Mouse (Mus musculus): ENCODE results near the gene Strip2.

Strip2 gene

DNA sequence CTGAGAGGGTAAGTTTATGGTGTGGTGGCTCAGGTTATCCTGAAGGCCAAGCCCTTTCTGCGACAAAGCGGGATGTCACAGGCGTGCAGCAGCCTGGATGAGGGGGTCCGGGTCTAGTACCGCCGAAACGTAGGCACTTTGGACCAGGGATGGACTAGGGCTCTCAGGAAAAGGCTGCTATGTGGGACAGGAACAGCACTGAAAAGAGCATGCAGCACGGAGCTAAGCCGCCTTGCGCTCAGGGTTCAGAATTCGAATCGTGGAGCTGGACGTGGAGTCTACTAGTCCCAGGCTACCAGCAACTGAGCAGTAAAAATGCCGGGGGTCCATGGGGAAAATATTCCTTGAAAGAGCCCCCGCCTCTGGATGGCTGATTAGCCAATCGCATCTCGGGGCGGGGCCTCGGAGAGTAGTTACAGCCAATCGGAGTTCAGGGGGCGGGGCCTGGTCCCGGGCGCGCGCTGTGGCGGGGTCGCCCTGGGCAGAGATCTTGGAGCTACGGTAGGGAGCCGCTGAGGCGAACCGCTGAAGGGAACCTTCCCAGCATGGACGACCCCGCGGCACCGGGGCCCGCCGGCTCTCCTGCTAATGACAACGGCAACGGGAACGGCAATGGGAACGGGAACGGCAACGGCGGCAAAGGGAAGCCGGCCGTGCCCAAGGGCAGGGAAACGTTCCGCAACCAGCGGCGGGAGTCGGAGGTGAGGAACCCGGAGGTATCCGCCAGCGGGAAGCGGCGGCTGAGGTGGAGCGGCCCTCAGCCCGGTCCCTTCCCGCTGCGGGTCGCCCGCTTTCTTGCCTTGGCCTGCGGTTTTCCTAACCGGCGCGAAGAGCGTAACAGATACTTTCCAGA lies at the start of gene Strip2:
TSS of gene Strip2 (plus strand) at position 483 of the 853 bp plus-strand sequence.
- in situ Hi-C loops (cut with MboI): no loop called here

DNA sequence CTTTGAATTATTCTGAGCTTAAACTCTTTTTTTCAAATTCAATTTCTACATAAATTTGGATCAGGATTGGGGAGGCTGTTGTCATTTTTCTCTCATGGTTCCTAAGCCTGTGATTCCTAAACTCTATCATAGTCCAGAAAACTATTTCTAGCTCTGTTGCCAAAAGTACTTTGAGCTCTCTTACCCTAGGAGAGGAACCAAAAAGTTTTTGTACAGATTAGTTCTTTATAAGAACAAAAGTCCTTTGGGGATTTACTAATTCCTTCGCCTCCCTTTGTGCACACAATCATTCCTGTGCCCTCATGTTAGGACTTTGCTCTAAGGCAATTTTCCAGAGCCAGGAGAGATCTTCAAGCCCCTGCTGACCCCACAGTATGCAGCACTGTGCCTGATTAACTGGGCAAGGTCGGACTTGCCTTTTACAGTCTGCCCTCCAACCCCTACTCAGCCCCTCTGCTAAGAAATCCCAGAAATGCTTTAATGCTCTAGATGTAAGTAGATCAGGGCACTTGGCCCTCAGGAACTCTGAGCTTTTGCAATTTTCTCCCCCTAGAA lies 48.4 kb upstream of the Strip2 start:
- in situ Hi-C loops (cut with MboI): no loop called here

GRCm38 (mm10) chr6:29873654-29874053 lies 43.2 kb upstream of the Strip2 start:
- in situ Hi-C loops (cut with MboI): no loop called here

DNA sequence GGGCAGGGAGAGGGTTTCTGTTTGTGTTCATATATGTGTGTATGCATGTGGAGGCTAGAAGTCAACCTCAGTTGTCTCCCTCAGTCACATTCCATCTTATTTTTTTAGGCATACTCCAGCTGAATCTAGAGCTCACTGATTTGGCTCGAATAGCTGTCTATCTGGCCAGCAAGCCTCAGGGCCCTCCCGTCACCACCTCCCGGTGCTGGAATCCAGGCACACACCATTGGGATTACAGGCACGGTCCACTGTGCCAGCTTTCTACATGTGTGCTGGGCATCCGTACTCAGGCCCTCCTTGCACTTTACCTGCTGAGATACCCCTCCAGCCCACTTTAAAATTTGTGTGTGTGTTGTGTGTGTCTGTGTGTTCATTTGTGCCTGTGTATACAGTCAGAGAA lies 41.2 kb upstream of the Strip2 start:
- in situ Hi-C loops (cut with MboI): no loop called here

- in situ Hi-C loops (cut with MboI): no loop called here
These were observed 40.0 kb upstream of the Strip2 start for GRCm38 (mm10) chr6:29876782-29877181.

DNA sequence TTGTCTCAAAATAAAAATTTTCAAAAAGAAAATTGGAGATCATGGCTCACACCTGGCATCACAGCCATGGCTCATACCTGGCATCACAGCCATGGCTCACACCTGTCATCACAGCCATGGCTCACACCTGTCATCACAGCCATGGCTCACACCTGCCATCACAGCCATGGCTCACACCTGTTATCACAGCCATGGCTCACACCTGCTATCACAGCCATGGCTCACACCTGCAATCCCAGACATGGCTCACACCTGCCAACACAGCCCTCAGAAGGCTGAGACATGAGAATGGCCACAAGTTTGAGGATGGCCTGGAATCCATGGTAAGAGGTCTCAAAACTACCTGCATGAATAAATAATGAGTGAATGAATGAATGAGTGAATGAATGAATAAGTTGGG lies 37.2 kb upstream of the Strip2 start:
- in situ Hi-C loops (cut with MboI): no loop called here

- in situ Hi-C loops (cut with MboI): no loop called here
These were observed 36.0 kb upstream of the Strip2 start for GRCm38 (mm10) chr6:29880796-29881195.

DNA sequence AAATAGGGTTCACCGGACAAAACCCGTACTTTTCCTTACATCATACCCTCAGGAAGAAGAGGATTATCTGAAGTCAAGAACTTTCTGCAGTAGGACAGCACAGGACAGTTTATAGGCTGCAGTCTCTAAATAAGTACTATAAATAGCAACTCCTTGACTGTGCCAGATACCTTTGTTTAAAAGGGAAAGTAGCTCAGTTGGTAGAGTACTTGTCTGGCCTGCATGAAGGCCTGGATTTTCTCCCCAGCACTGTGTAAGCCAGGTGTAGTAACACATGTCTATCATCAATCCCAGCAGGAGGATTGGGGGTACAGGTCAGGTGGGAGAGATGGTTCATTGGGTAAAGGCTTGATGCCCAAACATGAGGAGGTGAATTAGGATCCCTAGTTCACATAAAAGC lies 34.9 kb upstream of the Strip2 start:
- in situ Hi-C loops (cut with MboI): no loop called here

DNA sequence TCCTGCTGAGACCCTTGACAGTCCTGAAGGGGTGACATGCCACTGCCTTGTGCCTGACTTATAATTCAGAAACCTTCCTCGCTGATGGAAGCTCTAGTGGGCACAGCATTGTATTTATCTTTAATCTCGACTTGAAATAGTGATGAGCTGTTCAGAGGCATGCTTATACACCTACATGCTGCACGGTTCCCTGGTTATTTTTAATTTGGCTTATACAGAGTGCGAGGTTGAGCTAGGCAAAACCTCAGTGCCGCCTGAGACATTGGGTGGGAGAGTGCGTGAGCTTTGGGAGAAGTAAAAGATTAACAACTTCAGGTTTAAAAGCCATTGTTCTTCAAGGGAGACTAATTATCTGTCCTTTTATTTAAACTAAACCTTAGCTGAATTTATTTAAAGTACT lies 33.9 kb upstream of the Strip2 start:
- in situ Hi-C loops (cut with MboI): no loop called here

DNA sequence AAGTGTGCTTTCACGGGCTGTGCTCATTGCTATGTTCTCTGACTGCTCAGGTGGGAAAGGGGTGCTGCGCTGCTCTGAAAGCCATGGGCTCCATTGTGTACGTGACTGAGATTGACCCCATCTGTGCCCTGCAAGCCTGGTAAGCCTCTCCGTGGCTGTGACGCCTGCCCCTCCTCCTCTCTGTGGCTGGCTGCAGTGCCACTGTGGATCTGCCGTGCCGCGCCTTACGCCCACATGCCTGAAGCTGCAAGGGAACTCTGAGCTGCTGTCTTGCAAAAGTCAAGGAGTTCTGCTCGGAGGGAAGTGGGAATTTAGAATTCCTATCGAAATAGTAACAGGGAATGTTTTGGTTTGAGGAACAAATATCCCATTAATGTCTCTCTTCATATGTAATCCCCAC lies 25.7 kb upstream of the Strip2 start:
- in situ Hi-C loops (cut with MboI): no loop called here

- in situ Hi-C loops (cut with MboI): no loop called here
These were observed 19.8 kb upstream of the Strip2 start for GRCm38 (mm10) chr6:29896976-29897375.

DNA sequence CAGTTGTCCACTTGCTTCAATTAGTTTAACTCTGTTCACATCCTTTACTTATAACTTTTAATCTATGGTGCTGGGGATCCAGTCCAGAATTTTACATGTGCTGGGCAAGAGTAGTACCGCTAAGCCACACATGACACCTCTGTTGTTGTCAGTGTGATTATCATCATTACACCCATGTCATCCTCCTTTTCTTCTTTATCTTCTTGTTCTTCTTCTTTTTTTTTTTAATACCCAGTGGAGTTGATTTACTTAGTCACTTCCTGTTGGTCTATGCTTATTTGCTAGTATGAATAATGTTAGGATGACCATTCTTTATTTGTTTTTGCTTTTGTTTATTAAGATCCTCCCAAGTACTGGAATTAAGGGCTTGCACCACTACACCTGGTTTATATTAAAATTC lies 15.4 kb upstream of the Strip2 start:
- in situ Hi-C loops (cut with MboI): no loop called here

DNA sequence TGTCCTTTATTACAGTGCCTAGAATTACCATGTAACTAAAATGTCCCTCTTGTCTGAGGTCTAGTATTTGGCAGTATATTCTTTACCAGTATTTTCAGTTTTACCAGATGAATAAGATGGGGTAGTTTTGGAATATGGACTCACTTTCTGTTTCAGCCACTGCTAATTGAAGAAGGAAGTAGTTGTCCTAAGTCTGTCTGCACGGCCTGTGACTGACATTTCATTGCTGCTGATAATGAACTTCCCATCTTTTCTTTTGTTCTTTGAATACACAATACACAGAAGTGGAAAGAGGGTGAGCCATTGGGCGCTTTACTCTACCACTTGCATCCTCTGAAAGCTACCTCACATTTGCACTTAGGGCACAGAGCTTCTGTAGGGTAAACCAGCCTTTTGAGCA lies 14.6 kb upstream of the Strip2 start:
- in situ Hi-C loops (cut with MboI): no loop called here

DNA sequence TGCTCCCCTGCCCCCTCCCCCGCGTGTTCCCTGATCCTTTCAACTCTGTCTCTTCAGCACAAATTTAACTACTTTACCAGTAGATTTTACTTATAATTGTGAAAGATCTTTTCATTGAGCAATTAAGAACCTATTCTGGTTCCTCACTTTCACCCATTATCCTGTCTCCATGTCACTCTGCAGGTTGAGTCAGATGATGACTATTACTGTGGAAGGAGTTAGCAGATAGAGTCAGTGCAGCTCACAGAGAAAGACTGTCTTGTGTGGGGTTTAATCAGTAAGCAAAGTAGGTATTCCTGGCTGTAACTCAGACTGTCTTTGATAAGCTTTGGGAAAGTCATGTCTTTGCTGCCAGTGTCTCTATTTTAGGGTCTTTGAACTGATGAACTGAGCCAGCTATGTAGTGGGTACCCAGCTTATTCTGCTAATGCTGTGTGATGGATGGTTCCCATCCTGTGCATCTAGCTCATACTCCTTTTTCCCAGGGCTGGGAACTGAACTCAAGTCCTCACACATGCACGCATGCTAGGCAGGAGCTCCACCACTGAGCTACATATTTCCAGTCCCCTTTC lies 13.4 kb upstream of the Strip2 start:
- in situ Hi-C loops (cut with MboI): no loop called here

GRCm38 (mm10) chr6:29904281-29904680 lies 12.5 kb upstream of the Strip2 start:
- in situ Hi-C loops (cut with MboI): no loop called here

- in situ Hi-C loops (cut with MboI): no loop called here
These were observed 6.2 kb upstream of the Strip2 start for GRCm38 (mm10) chr6:29910631-29911030.

DNA sequence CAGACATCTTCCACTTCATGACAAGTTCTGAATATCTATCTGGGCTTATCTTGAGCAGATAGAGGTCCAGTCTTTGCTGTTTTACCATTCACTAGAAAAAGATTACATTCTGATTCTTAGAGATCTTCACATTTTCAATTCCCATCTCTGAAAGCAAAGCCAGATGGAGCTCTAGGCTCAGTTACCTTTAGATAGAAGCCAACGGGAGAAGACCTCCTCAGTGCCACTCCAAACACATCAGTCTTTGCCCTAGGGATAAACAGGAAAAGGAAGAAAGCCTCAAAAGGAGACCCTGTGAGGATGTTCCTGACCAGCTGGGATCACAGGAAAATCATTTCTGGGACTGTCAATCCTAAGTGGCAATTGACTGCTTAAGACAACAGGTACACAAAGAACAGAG lies 3.1 kb upstream of the Strip2 start:
- in situ Hi-C loops (cut with MboI): no loop called here

- in situ Hi-C loops (cut with MboI): no loop called here
These were observed 2.7 kb upstream of the Strip2 start for GRCm38 (mm10) chr6:29914136-29914535.

GRCm38 (mm10) chr6:29915836-29916235 lies 976 bp upstream of the Strip2 start:
- in situ Hi-C loops (cut with MboI): no loop called here

GRCm38 (mm10) chr6:29917383-29917720 lies 540 bp downstream of the Strip2 start:
- in situ Hi-C loops (cut with MboI): no loop called here

DNA sequence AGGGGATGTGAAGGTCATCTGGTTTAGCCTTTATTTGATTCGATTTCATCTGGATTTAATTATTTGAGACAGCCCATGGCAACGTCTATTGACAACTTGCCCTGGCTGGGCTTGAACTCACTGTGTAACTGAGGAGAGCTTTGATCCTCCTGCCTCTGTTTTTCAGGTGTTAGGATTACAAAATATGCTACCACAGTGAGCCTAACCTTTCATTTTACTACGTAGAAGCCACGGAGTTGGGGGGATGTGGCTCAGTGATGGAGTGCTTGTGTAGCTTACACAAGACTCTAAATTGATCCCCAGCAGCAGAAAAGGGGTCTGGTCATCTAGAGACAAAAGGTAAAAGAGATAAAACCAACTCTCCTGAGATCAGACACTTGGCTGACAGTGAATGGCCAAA lies 1.1 kb downstream of the Strip2 start:
- in situ Hi-C loops (cut with MboI): no loop called here

- in situ Hi-C loops (cut with MboI): no loop called here
These were observed 6.7 kb downstream of the Strip2 start for GRCm38 (mm10) chr6:29923501-29923900.

DNA sequence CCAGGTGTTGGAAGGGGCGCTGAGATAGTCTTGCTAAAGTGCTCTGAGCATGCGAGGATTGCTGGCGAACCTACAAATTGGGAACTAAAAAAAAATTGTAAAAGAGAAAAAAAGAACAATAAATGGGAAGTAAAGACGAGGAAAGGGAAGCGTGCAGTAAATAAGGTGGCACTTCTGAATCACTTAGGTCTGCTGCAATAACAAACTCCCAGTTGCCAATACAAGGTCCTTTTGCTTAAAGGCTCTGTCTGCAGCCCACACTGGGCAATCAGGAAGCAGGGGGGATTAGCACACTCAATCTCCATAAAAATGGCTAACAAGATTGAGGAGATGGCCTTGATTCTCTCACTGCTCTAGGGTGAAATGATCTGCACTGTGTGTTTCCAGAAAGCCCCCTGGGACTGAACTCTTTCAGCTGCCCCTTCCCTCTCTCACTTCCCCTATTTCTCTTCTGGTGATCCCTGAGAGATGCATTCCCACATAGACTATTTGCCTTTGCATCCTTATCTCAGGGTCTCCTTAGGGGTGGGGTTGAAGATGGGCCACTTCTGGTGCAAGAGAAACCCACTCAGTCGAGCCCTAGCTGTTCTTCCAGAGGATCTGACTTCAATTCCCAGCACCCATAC lies 8.9 kb downstream of the Strip2 start:
- in situ Hi-C loops (cut with MboI): no loop called here

All from mature B cell (primary cell).